Mouse (Mus musculus): ENCODE data around the gene Gusb. TPM values are rescaled to one million over a fixed set of nuclear protein-coding genes. Genes with fewer than 3 reads are reported as not detected.
"Not testable (repeated sequence)": the region's sequence is repeated elsewhere in the genome, so short reads cannot be mapped to it uniquely, and the experiment has no call there.

Gusb gene
- polyA plus RNA-seq, 1 experiment from 2014 or later = 55.9 TPM

DNA sequence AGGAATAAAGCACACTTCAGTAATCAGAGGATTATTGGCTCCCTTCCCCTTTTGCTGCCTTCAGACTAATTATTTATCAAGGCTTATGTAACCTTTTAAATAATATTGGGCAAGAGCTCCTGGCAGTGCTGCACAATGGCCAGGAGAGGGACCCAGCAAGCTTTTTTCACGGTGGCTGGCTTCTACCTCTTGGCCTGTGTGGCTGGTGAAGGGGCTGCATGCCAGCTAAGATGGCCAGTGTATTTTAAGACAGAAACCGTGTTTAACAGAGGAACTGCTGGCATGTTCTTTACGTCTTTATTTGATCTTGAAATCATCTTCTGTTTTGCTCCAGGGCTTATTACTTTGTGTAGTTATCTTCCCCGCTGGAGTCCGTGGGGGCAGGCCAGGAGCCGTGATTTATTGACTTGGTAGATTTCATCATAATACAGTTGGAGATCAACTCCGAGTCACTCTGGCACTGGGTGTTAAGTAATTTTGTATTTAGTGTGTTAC lies 41.4 kb upstream of the Gusb start:
- Histone ChIP-seq H3K27ac (replicated peaks; ENCODE audit: low read depth, low read length) (no peak overlapping the region), H3K36me3 (ENCODE audit: control insufficient read depth, insufficient read depth, low read length) (peaks cover 20% of the 10 kb centered on the region), H3K4me2 (ENCODE audit: low read depth, severe bottlenecking) (no peak overlapping the region), H3K27me3 (ENCODE audit: control insufficient read depth, insufficient read depth, low read length) (no peaks in the 10 kb centered on the region), H3K9me3 (ENCODE audit: control insufficient read depth, low read length) (no peaks in the 10 kb centered on the region), H3K9ac (ENCODE audit: low read length) (no peak overlapping the region), H3K4me3 (ENCODE audit: low read depth, low read length) (no peak overlapping the region), H3K4me1 (ENCODE audit: control insufficient read depth, insufficient read depth, low read length) (no peaks in the 10 kb centered on the region)
- WGBS = 80% methylated on average over 7 of the region's 7 CpGs
- DNase-seq (ENCODE audit: low spot score) (no peak), ATAC-seq (ENCODE audit: insufficient number of reproducible peaks, low FRiP score, low TSS enrichment, low read depth) (no peak)

DNA sequence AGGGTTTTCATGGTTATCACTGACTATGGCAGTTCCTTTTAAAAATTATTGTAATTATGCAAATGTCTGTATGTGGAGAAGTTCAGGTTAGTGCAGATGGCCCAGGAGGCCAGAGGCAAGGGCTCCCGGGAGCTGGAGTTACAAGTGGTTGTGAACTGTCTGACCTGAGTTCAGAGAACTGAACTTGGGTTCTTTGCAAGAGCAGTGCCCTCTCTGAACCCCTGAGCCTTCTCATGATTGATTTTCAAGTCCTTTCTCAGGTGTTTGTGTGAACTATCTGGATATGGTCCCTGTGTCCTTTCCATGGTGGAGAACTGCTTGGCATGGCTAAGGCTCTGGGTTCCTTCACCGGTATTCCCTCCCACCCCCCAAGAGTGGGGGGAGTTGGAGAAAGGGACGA lies 40.9 kb upstream of the Gusb start:
- no peak overlapping the region for H3K4me2 ChIP-seq (ENCODE audit: low read depth, severe bottlenecking)
- H3K9ac ChIP-seq (ENCODE audit: low read length) = no peak overlapping the region
- no peak overlapping the region for H3K27ac ChIP-seq (replicated peaks; ENCODE audit: low read depth, low read length)
- 95% methylated on average over 3 of the region's 3 CpGs for WGBS
- no peaks in the 10 kb centered on the region for H3K9me3 ChIP-seq (ENCODE audit: control insufficient read depth, low read length)
- no peaks in the 10 kb centered on the region for H3K4me1 ChIP-seq (ENCODE audit: control insufficient read depth, insufficient read depth, low read length)
- DNase-seq (ENCODE audit: low spot score) (no peak), ATAC-seq (ENCODE audit: insufficient number of reproducible peaks, low FRiP score, low TSS enrichment, low read depth) (no peak)
- no peaks in the 10 kb centered on the region for H3K27me3 ChIP-seq (ENCODE audit: control insufficient read depth, insufficient read depth, low read length)
- peaks cover 20% of the 10 kb centered on the region for H3K36me3 ChIP-seq (ENCODE audit: control insufficient read depth, insufficient read depth, low read length)
- H3K4me3 ChIP-seq (ENCODE audit: low read depth, low read length) = no peak overlapping the region

DNA sequence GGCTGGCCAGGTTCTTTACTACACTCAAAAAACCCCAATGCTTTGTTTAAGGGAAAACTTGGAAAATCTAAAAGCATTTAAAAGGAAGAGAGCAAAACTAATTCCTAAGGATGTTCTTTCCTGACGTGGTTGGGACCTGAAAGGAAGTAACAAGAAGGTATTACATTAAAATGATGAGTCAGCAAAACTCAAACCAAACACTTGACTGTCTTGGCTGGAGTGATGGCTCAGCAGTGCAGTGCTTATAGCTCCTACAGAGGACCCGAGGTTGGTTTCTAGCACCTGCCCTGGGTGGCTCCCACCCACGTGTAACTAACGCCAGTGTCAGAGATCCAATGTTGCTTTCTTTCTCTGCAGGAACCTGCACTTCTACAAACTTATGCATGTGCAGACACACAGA lies 38.4 kb upstream of the Gusb start:
- DNase-seq (ENCODE audit: low spot score) = no peak
- no peak overlapping the region for H3K4me3 ChIP-seq (ENCODE audit: low read depth, low read length)
- H3K9ac ChIP-seq (ENCODE audit: low read length) = no peak overlapping the region
- no peak overlapping the region for H3K4me2 ChIP-seq (ENCODE audit: low read depth, severe bottlenecking)
- no peaks in the 10 kb centered on the region for H3K27me3 ChIP-seq (ENCODE audit: control insufficient read depth, insufficient read depth, low read length)
- 92% methylated on average over 4 of the region's 4 CpGs for WGBS
- H3K9me3 ChIP-seq (ENCODE audit: control insufficient read depth, low read length) = no peaks in the 10 kb centered on the region
- H3K4me1 ChIP-seq (ENCODE audit: control insufficient read depth, insufficient read depth, low read length) = no peaks in the 10 kb centered on the region
- no peak overlapping the region for H3K27ac ChIP-seq (replicated peaks; ENCODE audit: low read depth, low read length)
- ATAC-seq (ENCODE audit: insufficient number of reproducible peaks, low FRiP score, low TSS enrichment, low read depth) = no peak
- peaks cover 12% of the 10 kb centered on the region; the same call in 1 of the 2 replicates for H3K36me3 ChIP-seq (ENCODE audit: control insufficient read depth, insufficient read depth, low read length)

DNA sequence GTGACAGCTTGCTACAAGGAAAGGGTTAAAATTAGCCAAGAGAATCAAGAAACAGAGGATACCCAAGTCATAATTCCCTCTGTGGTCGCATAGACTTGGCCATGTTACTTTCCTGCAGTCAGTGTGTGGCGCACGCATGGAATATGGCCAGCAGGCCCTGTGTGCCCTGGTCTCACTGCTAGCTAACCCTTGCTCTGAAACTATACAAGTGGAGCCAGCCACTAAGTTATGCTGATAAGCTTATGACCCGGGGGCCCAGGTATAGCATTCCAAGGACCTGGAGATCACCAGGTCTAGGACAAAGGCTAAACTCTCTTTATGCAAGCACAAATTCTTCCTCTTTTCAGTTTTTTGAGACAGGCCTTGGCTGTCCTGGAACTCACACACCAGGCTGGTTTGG lies 37.9 kb upstream of the Gusb start:
- ATAC-seq (ENCODE audit: insufficient number of reproducible peaks, low FRiP score, low TSS enrichment, low read depth) (no peak), DNase-seq (ENCODE audit: low spot score) (no peak)
- WGBS = 92% methylated on average over 4 of the region's 4 CpGs

DNA sequence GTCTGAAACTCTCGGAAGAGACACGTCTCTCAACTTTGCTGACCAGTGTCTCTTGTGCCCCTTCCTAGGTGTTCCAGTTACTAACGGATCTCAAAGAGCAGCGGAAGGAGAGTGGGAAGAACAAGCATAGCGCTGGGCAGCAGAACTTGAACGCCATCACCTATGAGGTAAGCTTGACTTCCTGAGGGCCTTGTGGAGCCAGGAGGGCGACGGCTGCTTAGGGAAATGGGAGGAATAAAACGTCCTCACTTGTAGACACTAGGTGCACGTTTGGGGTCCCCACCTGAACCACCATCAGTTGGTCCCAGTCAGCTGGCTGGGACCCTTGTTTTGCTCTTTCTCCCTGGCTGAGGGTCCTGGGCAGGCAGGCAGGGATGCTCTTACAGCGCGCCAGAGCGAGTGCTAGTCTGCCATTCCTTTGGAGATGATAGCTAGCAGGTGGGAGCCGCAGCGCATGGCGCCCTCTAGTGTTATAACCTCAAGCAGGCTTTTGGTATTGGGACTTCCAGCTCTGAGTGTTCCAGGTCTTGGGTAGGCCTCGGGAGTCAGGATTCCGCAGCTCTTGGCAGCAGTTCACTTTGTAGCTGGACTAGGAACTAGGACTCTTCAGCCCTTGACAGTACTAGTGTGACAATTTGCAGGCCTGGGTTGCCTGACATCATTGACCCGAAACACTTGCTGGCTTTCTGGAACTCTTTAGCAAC lies 35.1 kb upstream of the Gusb start:
- DNase-seq (ENCODE audit: low spot score) = peak; percentile 78
- 67% methylated on average over 19 of the region's 19 CpGs for WGBS

More for the DNA sequence above, 37.9 kb upstream of the Gusb start:
- Histone ChIP-seq H3K4me1 (ENCODE audit: control insufficient read depth, insufficient read depth, low read length) (no peaks in the 10 kb centered on the region), H3K36me3 (ENCODE audit: control insufficient read depth, insufficient read depth, low read length) (peaks cover 12% of the 10 kb centered on the region; the same call in 1 of the 2 replicates), H3K27me3 (ENCODE audit: control insufficient read depth, insufficient read depth, low read length) (no peaks in the 10 kb centered on the region), H3K4me3 (ENCODE audit: low read depth, low read length) (no peak overlapping the region), H3K9me3 (ENCODE audit: control insufficient read depth, low read length) (no peaks in the 10 kb centered on the region), H3K27ac (replicated peaks; ENCODE audit: low read depth, low read length) (no peak overlapping the region), H3K4me2 (ENCODE audit: low read depth, severe bottlenecking) (no peak overlapping the region), H3K9ac (ENCODE audit: low read length) (no peak overlapping the region)

DNA sequence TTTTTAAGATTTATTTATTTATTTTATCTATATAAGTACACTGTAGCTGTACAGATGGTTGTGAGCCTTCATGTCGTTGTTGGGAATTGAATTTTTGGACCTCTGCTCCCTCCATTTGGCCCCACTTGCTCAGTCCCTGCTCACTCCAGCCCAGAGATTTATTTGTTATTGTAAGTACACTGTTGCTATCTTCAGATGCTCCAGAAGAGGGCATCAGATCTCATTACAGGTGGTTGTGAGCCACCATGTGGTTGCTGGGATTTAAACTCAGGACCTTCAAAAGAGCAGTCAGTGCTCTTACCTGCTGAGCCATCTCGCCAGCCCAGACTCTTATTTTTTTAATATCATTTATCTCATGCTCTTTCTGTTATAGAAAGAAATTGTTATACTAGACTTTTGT lies 33.5 kb upstream of the Gusb start:
- ATAC-seq (ENCODE audit: insufficient number of reproducible peaks, low FRiP score, low TSS enrichment, low read depth); DNase-seq (ENCODE audit: low spot score); H3K36me3 ChIP-seq (ENCODE audit: control insufficient read depth, insufficient read depth, low read length); H3K4me2 ChIP-seq (ENCODE audit: low read depth, severe bottlenecking); H3K27ac ChIP-seq (replicated peaks; ENCODE audit: low read depth, low read length); H3K27me3 ChIP-seq (ENCODE audit: control insufficient read depth, insufficient read depth, low read length); H3K9ac ChIP-seq (ENCODE audit: low read length); H3K9me3 ChIP-seq (ENCODE audit: control insufficient read depth, low read length); H3K4me3 ChIP-seq (ENCODE audit: low read depth, low read length); H3K4me1 ChIP-seq (ENCODE audit: control insufficient read depth, insufficient read depth, low read length): not testable (repeated sequence)
- WGBS = 74% methylated on average over 2 of the region's 2 CpGs

More for the DNA sequence above, 35.1 kb upstream of the Gusb start:
- Histone ChIP-seq H3K27me3 (ENCODE audit: control insufficient read depth, insufficient read depth, low read length) (no peaks in the 10 kb centered on the region), H3K9ac (ENCODE audit: low read length) (no peak overlapping the region), H3K27ac (replicated peaks; ENCODE audit: low read depth, low read length) (no peak overlapping the region), H3K4me1 (ENCODE audit: control insufficient read depth, insufficient read depth, low read length) (no peaks in the 10 kb centered on the region), H3K36me3 (ENCODE audit: control insufficient read depth, insufficient read depth, low read length) (peaks cover 8% of the 10 kb centered on the region; the same call in 1 of the 2 replicates), H3K4me3 (ENCODE audit: low read depth, low read length) (no peak overlapping the region), H3K9me3 (ENCODE audit: control insufficient read depth, low read length) (no peaks in the 10 kb centered on the region), H3K4me2 (ENCODE audit: low read depth, severe bottlenecking) (no peak overlapping the region)
- no peak for ATAC-seq (ENCODE audit: insufficient number of reproducible peaks, low FRiP score, low TSS enrichment, low read depth)

DNA sequence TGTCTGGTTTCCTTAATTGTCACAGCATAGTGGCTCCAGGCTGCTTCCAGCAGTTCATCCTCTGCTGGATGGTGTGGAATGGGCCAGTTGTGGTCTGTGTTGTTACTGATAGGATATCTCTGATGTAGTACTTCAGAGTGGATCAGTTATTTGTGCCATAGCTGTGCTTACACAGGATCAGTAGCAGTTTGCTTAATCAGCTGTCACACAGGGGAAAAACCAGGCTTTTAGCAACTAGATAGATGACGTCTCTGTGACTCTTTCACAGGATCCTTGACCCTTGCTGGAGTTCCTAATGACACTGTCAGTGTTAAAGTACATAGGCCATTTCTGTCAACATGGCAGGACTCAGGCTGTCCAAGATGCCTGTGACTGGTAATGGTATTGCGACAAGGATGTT lies 31.0 kb upstream of the Gusb start:
- H3K27ac ChIP-seq (replicated peaks; ENCODE audit: low read depth, low read length) = no peak overlapping the region
- H3K4me3 ChIP-seq (ENCODE audit: low read depth, low read length) = no peak overlapping the region
- no peaks in the 10 kb centered on the region for H3K27me3 ChIP-seq (ENCODE audit: control insufficient read depth, insufficient read depth, low read length)
- H3K9me3 ChIP-seq (ENCODE audit: control insufficient read depth, low read length) = no peaks in the 10 kb centered on the region
- WGBS = 86% methylated on average over 2 of the region's 2 CpGs
- H3K36me3 ChIP-seq (ENCODE audit: control insufficient read depth, insufficient read depth, low read length) = 0 out of 2 replicates have a peak, but pooled peaks cover 2% of the 10 kb centered on the region
- DNase-seq (ENCODE audit: low spot score) (no peak), ATAC-seq (ENCODE audit: insufficient number of reproducible peaks, low FRiP score, low TSS enrichment, low read depth) (no peak)
- no peaks in the 10 kb centered on the region for H3K4me1 ChIP-seq (ENCODE audit: control insufficient read depth, insufficient read depth, low read length)
- H3K9ac ChIP-seq (ENCODE audit: low read length) = no peak overlapping the region
- no peak overlapping the region for H3K4me2 ChIP-seq (ENCODE audit: low read depth, severe bottlenecking)

DNA sequence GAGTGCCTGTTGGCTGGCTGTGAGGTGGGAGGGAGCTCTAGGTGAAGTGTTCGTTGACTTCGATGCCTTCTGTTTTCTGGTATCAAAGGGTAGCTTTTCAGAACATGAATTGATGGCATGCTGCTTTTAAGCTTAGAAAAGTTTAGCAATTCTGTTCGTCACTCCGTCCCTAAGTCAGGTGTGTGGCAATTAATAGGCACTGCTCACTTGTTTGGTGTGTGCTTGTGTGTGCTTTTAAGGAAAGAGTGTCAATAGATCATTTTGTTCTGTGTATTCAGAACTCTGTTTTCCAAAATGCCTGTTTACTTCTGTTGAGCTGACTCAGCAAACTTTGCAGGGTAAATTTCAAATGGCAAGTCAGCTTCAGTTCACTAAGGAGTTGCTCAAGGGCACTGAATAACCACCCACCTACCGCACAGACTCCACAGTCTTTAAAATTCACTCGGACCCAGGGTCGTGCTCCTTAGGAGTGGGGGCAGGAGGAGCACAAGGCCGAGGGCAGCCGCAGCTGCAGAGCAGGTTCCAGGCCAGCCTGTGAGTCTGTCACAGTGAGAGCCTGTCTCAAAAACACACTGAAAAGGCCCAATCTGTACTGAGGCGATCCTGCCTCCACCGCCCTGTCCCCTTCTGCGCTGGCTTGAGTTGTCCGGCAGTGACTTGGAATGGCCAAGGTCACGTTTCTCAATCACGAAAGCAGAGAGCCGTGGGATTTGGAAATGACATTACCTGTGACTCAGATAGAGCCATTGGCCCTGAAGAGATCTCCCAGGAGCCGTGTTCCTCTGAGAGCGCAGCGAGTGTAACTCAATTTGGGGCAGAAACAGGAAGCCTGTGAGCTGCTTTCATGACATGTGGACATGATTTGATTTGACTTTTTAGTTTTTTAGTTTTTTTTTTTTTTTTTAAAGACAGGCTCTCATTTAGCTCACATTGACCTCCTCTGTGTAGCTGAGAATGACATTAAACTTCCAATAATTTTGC lies 28.9 kb upstream of the Gusb start:
- Histone ChIP-seq H3K27ac (replicated peaks; ENCODE audit: low read depth, low read length) (no peak overlapping the region), H3K4me2 (ENCODE audit: low read depth, severe bottlenecking) (no peak overlapping the region), H3K9ac (ENCODE audit: low read length) (no peak overlapping the region), H3K36me3 (ENCODE audit: control insufficient read depth, insufficient read depth, low read length) (no peaks in the 10 kb centered on the region), H3K27me3 (ENCODE audit: control insufficient read depth, insufficient read depth, low read length) (no peaks in the 10 kb centered on the region), H3K9me3 (ENCODE audit: control insufficient read depth, low read length) (no peaks in the 10 kb centered on the region), H3K4me1 (ENCODE audit: control insufficient read depth, insufficient read depth, low read length) (no peaks in the 10 kb centered on the region), H3K4me3 (ENCODE audit: low read depth, low read length) (no peak overlapping the region)
- DNase-seq (ENCODE audit: low spot score) (no peak), ATAC-seq (ENCODE audit: insufficient number of reproducible peaks, low FRiP score, low TSS enrichment, low read depth) (no peak)
- 94% methylated on average over 19 of the region's 19 CpGs for WGBS

Measured in limb, embryonic 11.5 days (tissue).